Mouse (Mus musculus) ES-E14 (cell line): Measurements from ENCODE around the gene Gpx4.

Experiments used
- CHD2 ChIP-seq: IDR thresholded peaks from 2 replicates; pipeline ENCODE4 v1.6.1; 2014; ENCODE audit warnings: mild to moderate bottlenecking, low read depth, low read length, inconsistent platforms
- MAFK ChIP-seq: IDR thresholded peaks from 2 replicates; pipeline ENCODE4 v1.6.1; 2014; ENCODE audit warnings: mild to moderate bottlenecking, low read depth, low read length, inconsistent platforms; ENCODE audit not compliant: insufficient read depth
- ZC3H11A ChIP-seq: IDR thresholded peaks from 2 replicates; pipeline ENCODE4 v1.6.1; 2012; ENCODE audit warnings: low read depth, mild to moderate bottlenecking, inconsistent platforms, low read length, borderline replicate concordance

DNA sequence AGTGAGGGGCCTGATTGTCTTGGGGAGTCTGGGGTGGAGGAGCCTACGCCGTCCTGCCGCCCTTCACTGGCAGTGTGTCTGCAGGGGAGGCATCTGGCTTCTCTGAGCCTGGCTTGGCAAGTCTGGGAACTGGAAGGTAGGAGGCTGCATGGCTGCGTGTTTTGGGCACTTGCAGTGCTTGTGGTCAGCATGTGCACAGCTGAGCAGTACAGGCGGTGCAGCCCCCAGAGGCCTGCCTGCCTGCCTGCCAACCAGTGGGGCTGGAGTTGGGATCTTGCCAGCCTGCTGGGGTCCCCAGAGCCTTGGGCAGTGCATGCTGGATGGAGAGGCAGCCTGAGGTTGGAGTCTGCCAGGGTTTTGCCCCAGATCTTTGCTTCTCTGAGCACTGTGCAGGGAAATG is 16.1 kb downstream of the Gpx4 start:
- TF ChIP-seq MAFK (no peak), ZC3H11A (no peak), CHD2 (no peak)
